Mouse (Mus musculus) kidney, adult 2 months (tissue): ENCODE results near the gene Piwil4. TPM values are rescaled to one million over a fixed set of nuclear protein-coding genes. Genes with fewer than 3 reads are reported as not detected.
A peak's percentile ranks its signal among the peaks of the same experiment; 100 is the strongest.

Experiments
- DNase-seq: peaks from one replicate; pipeline ENCODE4 v3.0.0; 2021
- H3K27ac ChIP-seq: fragments of 200-500 bp; 2 replicates; pipeline ENCODE4 v1.5.1; 2012; ENCODE audit warnings: low read depth, low read length, control low read depth, inconsistent platforms; ENCODE audit not compliant: insufficient read depth
- H3K27me3 ChIP-seq: fragments of 200-500 bp; replicated peaks from 2 replicates; pipeline ENCODE4 v1.6.1; 2012; ENCODE audit warnings: mild to moderate bottlenecking, moderate library complexity, low read length, inconsistent platforms; ENCODE audit not compliant: control insufficient read depth, insufficient read depth
- H3K36me3 ChIP-seq: fragments of 200-500 bp; 2 replicates; pipeline ENCODE4 v1.6.1; 2012; ENCODE audit warnings: mild to moderate bottlenecking, moderate library complexity, low read length, inconsistent platforms; ENCODE audit not compliant: control insufficient read depth, insufficient read depth
- H3K4me1 ChIP-seq: fragments of 200-500 bp; 2 replicates; pipeline ENCODE4 v1.6.1; 2011; ENCODE audit warnings: low read length; ENCODE audit not compliant: control insufficient read depth, insufficient read depth
- H3K4me3 ChIP-seq: fragments of 200-500 bp; 2 replicates; pipeline ENCODE4 v1.5.1; 2011; ENCODE audit warnings: mild to moderate bottlenecking, low read depth, low read length, control low read depth; ENCODE audit not compliant: insufficient read depth
- CTCF ChIP-seq: fragments of 200-500 bp; conservative IDR thresholded peaks from 2 replicates; pipeline ENCODE4 v1.5.1; 2011; ENCODE audit warnings: low read depth, mild to moderate bottlenecking, control low read depth, low read length, moderate library complexity, mixed read lengths; ENCODE audit not compliant: insufficient read depth, insufficient read length
- POLR2A ChIP-seq: fragments of 200-500 bp; IDR thresholded peaks from one replicate; pipeline ENCODE4 v1.6.1; 2011; ENCODE audit warnings: low read depth, low read length, control low read depth
- WGBS: fragments of 180-500 bp; shearing (Covaris S2); methylation state at CpG from one replicate; pipeline ENCODE4 v1.1.7; 2018; 5-methylcytosine and 5-hydroxymethylcytosine counted together
- polyA plus RNA-seq: library from polyadenylated mRNA; depleted of rRNA; stranded (reverse); fragments of >200 nt; gene quantifications from 2 replicates; pipeline ENCODE4 v1.2.3, GENCODE M21; 2012

The Piwil4 gene
- polyA plus RNA-seq, 1 experiment, result 0.38 TPM

GRCm38 (mm10) chr9:14668382-14668781 lies 72.2 kb downstream of the Piwil4 start:
- WGBS, result 85% methylated on average over 3 of the region's 3 CpGs
- TF ChIP-seq CTCF, result no peak
- no peak for TF ChIP-seq POLR2A
- no peak for DNase-seq
- Histone ChIP-seq H3K4me1 (no peaks in the 10 kb centered on the region), H3K4me3 (no peak overlapping the region), H3K27me3 (no peaks in the 10 kb centered on the region), H3K27ac (no peak overlapping the region), H3K36me3 (no peaks in the 10 kb centered on the region)

GRCm38 (mm10) chr9:14666071-14666470 lies 74.5 kb downstream of the Piwil4 start:
- WGBS, result 91% methylated on average over 3 of the region's 3 CpGs
- Histone ChIP-seq H3K36me3 (no peaks in the 10 kb centered on the region), H3K4me3 (no peak overlapping the region), H3K4me1 (no peaks in the 10 kb centered on the region), H3K27ac (no peak overlapping the region), H3K27me3 (no peaks in the 10 kb centered on the region)
- DNase-seq, result no peak
- TF ChIP-seq POLR2A (no peak), CTCF (no peak)

GRCm38 (mm10) chr9:14663591-14663990 lies 76.9 kb downstream of the Piwil4 start:
- no peaks in the 10 kb centered on the region for H3K27me3 ChIP-seq
- DNase-seq, result no peak
- H3K27ac ChIP-seq, result no peak overlapping the region
- no peaks in the 10 kb centered on the region for H3K4me1 ChIP-seq
- TF ChIP-seq POLR2A, result no peak
- TF ChIP-seq CTCF, result no peak
- WGBS, result 85% methylated on average over 2 of the region's 2 CpGs
- H3K4me3 ChIP-seq, result no peak overlapping the region
- H3K36me3 ChIP-seq, result no peaks in the 10 kb centered on the region

- 84% methylated on average over 7 of the region's 7 CpGs for WGBS
- Histone ChIP-seq H3K27ac (no peak overlapping the region), H3K4me1 (no peaks in the 10 kb centered on the region), H3K4me3 (no peak overlapping the region), H3K36me3 (no peaks in the 10 kb centered on the region), H3K27me3 (no peaks in the 10 kb centered on the region)
- no peak for TF ChIP-seq POLR2A
- TF ChIP-seq CTCF, result no peak
- no peak for DNase-seq
Measured at GRCm38 (mm10) chr9:14662876-14663275, 77.7 kb downstream of the Piwil4 start.

- WGBS, result 82% methylated on average over 9 of the region's 9 CpGs
- Histone ChIP-seq H3K27ac (no peak overlapping the region), H3K36me3 (no peaks in the 10 kb centered on the region), H3K27me3 (no peaks in the 10 kb centered on the region), H3K4me3 (no peak overlapping the region), H3K4me1 (no peaks in the 10 kb centered on the region)
- TF ChIP-seq CTCF (no peak), POLR2A (no peak)
- no peak for DNase-seq
Measured at GRCm38 (mm10) chr9:14662138-14662537, 78.4 kb downstream of the Piwil4 start.

- no peak for TF ChIP-seq POLR2A
- TF ChIP-seq CTCF, result no peak
- WGBS, result 44% methylated on average over 2 of the region's 2 CpGs
- Histone ChIP-seq H3K4me3 (no peak overlapping the region), H3K27ac (no peak overlapping the region), H3K27me3 (no peaks in the 10 kb centered on the region), H3K4me1 (no peaks in the 10 kb centered on the region), H3K36me3 (no peaks in the 10 kb centered on the region)
- no peak for DNase-seq
Measured at GRCm38 (mm10) chr9:14657926-14658325, 82.6 kb downstream of the Piwil4 start.

- H3K4me3 ChIP-seq, result no peak overlapping the region
- whole genome bisulfite sequencing, result 83% methylated on average over 2 of the region's 2 CpGs
- no peak for DNase-seq
- no peaks in the 10 kb centered on the region for H3K36me3 ChIP-seq
- H3K4me1 ChIP-seq, result no peaks in the 10 kb centered on the region
- TF ChIP-seq POLR2A, result no peak
- TF ChIP-seq CTCF, result 0 out of 2 replicates have a peak, but pooled peaks have one; percentile 15
- H3K27ac ChIP-seq, result no peak overlapping the region
- no peaks in the 10 kb centered on the region for H3K27me3 ChIP-seq
Measured at GRCm38 (mm10) chr9:14654010-14654409, 86.5 kb downstream of the Piwil4 start.

- no peaks in the 10 kb centered on the region for H3K36me3 ChIP-seq
- no peak overlapping the region for H3K27ac ChIP-seq
- H3K4me1 ChIP-seq, result no peaks in the 10 kb centered on the region
- no peak for TF ChIP-seq POLR2A
- no peak for TF ChIP-seq CTCF
- no peak for DNase-seq
- 63% methylated on average over 1 of the region's 1 CpGs for whole genome bisulfite sequencing
- H3K4me3 ChIP-seq, result no peak overlapping the region
- H3K27me3 ChIP-seq, result no peaks in the 10 kb centered on the region; the same call in 1 of the 2 replicates
Measured at GRCm38 (mm10) chr9:14652761-14653160, 87.8 kb downstream of the Piwil4 start.
